Mouse (Mus musculus) spleen, adult 2 months (tissue): ENCODE results near the gene Cdc20.

ENCODE experiments used
- CTCF ChIP-seq: fragments of 200-500 bp; IDR thresholded peaks from 2 replicates; pipeline ENCODE4 v1.5.1; 2011; ENCODE audit warnings: mild to moderate bottlenecking, inconsistent platforms; ENCODE audit not compliant: insufficient read depth, insufficient read length, insufficient replicate concordance; ENCODE audit errors: extremely low read depth
- POLR2A ChIP-seq: fragments of 200-500 bp; IDR thresholded peaks from 2 replicates; pipeline ENCODE4 v1.6.1; 2011; ENCODE audit warnings: low read depth, low read length, inconsistent platforms

DNA sequence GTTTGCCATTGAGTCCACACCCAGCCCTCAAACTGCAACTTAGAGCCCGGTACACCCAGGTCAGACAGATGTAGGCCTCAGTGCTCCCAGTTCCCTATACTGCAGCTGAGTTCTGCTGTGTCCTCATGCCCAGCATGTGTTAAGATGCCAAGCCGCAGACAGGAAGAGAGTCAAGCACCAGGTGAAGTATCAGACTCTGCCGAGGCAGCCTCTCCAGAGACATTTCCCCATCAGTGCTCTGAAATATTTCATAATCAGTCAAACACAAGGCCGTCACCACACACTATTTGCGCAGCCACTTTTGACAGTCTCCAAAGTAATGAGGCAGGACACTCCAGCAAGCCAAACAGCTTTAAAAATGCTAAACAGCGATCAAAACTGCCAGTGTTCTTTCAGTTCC lies 38.8 kb downstream of the Cdc20 start:
- TF ChIP-seq POLR2A (no peak), CTCF (no peak)
